Mouse (Mus musculus) C2C12 (cell line): ENCODE measurements around the gene Cacna1g.

Source experiments
- CEBPB ChIP-seq: IDR thresholded peaks from one replicate; pipeline ENCODE4 v1.6.1; 2011; ENCODE audit warnings: low read depth, mild to moderate bottlenecking, control low read depth, moderate library complexity
- CTCF ChIP-seq: IDR thresholded peaks from one replicate; pipeline ENCODE4 v1.5.1; 2011; ENCODE audit not compliant: control insufficient read depth, insufficient read depth, insufficient read length
- FOSL1 ChIP-seq: IDR thresholded peaks from one replicate; pipeline ENCODE4 v1.8.0; 2011; ENCODE audit warnings: mild to moderate bottlenecking, low read length; ENCODE audit not compliant: poor library complexity, insufficient read depth, severe bottlenecking
- MAX ChIP-seq: IDR thresholded peaks from one replicate; pipeline ENCODE4 v1.6.1; 2011; ENCODE audit warnings: mild to moderate bottlenecking, control low read depth
- MYOD1 ChIP-seq: IDR thresholded peaks from one replicate; pipeline ENCODE4 v1.6.1; 2011; ENCODE audit warnings: low read depth; ENCODE audit not compliant: control insufficient read depth, insufficient read length
- MYOG ChIP-seq: IDR thresholded peaks from one replicate; pipeline ENCODE4 v1.6.1; 2011; ENCODE audit not compliant: control insufficient read depth, insufficient read length; ENCODE audit errors: extremely low read depth
- USF1 ChIP-seq: IDR thresholded peaks from one replicate; pipeline ENCODE4 v1.6.1; 2011; ENCODE audit warnings: low read depth, mild to moderate bottlenecking, control low read depth, moderate library complexity

DNA sequence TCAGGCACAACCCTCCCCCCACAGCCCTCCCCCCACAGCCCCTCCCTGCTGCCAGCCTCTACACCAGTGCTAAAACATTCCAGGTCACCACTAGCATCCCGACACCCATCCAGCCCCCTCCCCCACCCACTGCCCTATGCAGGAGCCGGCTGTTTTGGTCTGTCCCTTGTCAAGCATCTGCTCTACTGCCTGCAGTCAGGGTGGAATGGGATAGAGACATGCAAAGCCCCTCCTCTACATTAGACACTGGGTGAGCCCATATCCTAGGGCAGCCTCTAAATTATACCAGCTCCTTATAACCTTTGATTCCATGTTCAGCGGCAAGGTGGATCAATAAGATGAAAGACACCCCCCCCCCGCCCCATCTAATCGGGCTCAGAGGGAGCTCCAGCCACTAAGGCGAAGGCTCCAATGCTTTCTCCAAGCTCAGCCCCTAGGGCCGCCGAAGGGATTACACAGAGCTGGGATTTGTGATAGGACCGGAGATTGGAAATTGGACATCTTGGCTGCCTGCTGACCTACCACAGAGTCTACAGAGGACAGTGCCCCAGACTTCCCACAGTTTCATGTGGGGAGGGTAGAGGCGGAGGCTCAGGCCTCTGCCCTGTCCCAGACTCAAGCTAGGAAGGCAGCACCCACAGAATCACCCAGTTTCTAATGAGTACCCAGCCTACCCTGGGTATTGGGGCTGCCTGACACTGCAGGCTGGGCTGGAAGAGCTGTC, 54.8 kb downstream of the Cacna1g start:
- TF ChIP-seq CTCF: no peak
- TF ChIP-seq MYOD1: no peak
- TF ChIP-seq USF1: no peak
- no peak for TF ChIP-seq FOSL1
- no peak for TF ChIP-seq MAX
- no peak for TF ChIP-seq MYOG
- no peak for TF ChIP-seq CEBPB
